Mouse (Mus musculus) ES-E14 (cell line): ENCODE measurements around the gene Ubxn7.

Source experiments
- CHD2 ChIP-seq: IDR thresholded peaks from 2 replicates; pipeline ENCODE4 v1.6.1; 2014; ENCODE audit warnings: mild to moderate bottlenecking, low read depth, low read length, inconsistent platforms
- MAFK ChIP-seq: IDR thresholded peaks from 2 replicates; pipeline ENCODE4 v1.6.1; 2014; ENCODE audit warnings: mild to moderate bottlenecking, low read depth, low read length, inconsistent platforms; ENCODE audit not compliant: insufficient read depth
- ZC3H11A ChIP-seq: IDR thresholded peaks from 2 replicates; pipeline ENCODE4 v1.6.1; 2012; ENCODE audit warnings: low read depth, mild to moderate bottlenecking, inconsistent platforms, low read length, borderline replicate concordance

- TF ChIP-seq ZC3H11A (no peak), CHD2 (no peak), MAFK (no peak)
These were observed 66.1 kb downstream of the Ubxn7 start for GRCm38 (mm10) chr16:32398206-32398605.
